Mouse (Mus musculus): ENCODE results near the gene Gstt4.

Gstt4 gene

GRCm38 (mm10) chr10:75837248-75837759 lies 15.0 kb upstream of the Gstt4 start, which contains the start of gene Gstt2:
Gene Gstt2 (minus strand): TSS chr10:75837424.
- in situ Hi-C loops (cut with MboI, MseI): no loop called here

DNA sequence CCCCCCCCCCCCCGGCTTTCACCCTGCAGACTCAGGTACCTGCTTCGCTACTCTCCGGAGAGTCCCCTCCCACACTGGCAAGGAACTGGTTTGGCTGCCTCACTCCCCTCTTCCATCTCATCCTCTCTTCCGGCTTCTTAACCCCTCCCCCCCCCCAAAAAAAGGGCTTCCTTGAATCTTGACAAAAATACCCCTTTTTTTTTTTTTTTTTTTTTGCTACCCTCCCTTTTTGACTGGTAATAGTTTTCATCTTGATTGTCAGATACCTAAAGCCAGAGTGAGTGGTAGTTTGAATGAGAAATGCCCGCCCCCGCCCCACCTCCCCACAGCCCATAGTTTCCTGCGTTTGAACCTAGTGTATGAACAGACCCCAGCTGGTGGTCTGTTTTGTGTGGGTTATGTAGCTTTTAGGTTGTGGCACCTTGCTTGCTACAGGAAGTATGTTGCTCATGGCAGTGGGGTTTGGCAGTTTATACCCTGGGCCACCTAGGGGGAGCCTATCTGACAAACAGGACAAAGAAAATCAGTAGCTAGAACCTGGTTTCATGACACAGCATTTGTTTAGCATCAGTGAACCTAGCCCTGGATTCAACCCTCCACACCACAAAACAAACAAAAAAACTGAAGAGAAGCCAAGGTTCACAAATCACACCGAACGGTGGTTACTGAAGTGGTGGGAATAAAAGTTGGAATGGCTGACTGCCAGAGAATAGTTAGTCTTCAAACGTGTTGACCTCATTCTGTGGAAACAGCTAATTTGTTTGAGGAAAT lies 13.6 kb upstream of the Gstt4 start:
- in situ Hi-C loops (cut with MboI, MseI): no loop called here

DNA sequence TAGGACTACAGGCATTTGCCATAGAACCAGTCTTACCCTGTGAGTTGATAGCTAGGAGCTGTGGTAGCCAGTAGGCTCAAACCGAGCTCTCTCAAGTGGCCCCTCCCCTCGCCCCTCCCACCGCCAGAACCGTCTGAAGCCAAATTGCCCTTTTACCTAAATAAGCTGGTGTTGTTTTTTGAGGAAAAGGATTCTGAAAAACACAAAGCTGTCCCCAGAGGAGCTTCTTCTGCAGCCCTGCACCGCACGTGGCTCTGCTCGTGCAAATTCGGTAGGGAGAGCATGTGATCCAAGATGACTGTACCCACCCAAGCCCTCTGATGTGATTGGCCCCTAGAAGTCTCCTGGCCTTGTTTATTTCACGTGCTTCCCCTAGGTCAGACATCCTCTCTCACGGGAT lies 13.0 kb upstream of the Gstt4 start:
- in situ Hi-C loops (cut with MboI, MseI): no loop called here

DNA sequence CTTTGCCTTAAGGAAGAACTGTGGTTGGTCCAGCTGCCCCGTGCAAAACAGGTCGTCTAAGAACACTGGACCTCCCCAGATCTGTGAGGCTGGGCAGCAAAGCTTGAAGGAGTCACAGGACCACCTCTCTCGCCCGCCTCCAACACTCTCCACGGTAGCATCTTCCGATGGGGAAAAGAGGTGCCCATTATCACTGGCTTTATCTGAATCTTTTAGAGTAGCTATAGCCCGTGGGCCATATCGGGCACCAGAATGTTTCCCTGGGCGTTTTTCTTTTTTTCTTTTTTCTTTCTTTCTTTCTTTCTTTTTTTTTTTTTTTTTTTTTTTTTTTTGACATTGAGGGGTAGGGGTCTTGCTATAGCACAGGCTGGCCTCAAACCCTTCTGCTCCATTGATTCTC lies 12.4 kb upstream of the Gstt4 start:
- in situ Hi-C loops (cut with MboI, MseI): no loop called here

DNA sequence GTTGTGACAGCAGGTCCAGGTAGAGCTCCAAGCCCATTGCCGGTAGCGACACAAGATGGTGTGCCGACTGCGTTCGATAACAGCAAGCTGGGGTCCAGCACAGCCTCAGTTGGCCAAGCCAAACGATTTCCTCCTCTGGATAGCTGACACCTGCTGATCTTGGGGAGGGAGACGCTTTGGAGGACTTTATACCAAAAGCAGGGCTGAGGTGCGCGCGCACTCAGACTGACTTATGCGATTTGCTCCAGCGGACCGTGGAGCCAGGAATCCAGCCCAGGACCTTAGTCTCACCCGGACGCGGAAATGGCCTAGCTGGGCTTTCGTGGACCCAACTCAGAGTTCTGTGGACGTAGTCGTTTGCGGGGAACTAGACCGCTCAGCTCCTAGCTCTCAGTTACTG lies 11.9 kb upstream of the Gstt4 start:
- in situ Hi-C loops (cut with MboI, MseI): no loop called here

DNA sequence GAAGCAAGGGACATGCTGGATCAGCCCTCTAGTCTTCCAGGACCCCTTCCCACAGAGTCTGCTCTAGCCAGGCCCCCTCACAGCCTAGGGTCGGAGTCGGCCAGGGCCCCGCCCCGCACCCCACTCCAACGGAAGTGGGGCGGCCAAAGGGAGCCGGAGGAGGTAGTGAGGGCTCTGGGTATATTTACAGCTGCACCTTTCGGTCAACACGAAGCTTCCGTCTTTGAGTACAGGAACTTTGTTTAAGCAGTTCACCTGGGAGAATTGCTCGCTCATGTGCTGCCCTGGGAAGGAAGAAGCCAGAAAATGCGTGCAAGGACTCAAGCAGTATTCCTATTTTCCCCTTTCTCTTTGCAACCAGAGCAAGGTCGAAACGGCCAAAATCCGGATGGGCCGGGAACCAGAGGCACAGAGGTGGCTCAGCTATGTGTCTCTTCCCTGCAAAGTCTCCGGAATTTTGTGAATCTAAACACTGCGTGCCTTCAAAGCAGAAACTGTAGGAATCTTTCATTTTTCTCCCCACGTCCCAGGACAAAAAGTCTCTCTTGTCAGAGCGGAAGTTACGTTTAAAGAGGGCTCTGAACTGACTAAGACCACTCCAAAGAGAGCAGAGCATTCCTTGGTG lies 11.2 kb upstream of the Gstt4 start:
- in situ Hi-C loops (cut with MboI, MseI): no loop called here

- in situ Hi-C loops (cut with MboI, MseI): no loop called here
Measured at GRCm38 (mm10) chr10:75832272-75832895, 10.0 kb upstream of the Gstt4 start.

DNA sequence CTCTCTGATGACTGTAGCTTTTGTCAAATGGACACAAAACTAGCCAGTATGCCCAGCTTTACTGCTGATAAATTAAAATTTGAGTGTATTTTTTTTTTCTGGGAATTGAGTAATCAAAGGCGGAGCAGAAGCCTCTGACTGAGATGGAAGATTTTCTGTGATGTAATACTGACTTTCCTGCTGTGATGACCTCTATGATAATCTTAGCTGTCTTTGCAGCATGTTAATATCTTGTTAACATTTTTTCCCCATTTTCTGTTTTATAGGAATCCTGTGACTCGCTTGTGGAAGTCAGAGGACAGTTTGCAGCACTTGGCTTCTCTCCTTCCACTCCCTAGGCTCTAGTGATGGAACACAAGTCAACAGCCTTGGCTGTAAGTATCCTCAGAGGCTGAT lies 7.9 kb upstream of the Gstt4 start:
- in situ Hi-C loops (cut with MboI, MseI): no loop called here

- in situ Hi-C loops (cut with MboI, MseI): loop anchor here (5.0 kb wide), 1 partner anchor 47 kb away; the partner anchor contains the start of genes Gm20441 and Gstt3
Measured at GRCm38 (mm10) chr10:75829529-75830274, 7.4 kb upstream of the Gstt4 start.

DNA sequence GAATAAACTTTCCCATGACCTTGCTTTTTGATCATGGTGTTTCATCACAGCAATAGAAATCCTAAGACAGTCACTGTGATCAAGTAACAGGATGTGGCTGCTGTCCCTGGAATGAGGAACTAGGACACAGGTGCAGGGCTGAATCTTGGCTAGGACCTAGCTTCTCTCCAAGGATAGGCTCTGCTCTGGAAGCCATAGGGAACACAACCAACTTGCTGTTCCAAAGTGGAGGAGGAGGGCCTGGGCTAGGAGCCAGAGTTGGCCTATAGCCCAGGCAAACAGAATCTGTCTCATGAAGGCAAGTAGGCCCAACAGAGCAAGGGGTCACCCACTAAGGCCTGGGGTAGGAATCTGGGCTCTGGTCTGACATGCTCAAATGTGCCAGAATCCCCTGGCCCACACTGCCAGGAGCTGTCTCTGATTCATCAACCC lies 6.2 kb upstream of the Gstt4 start:
- in situ Hi-C loops (cut with MboI, MseI): loop anchor here (5.0 kb wide), 1 partner anchor 46 kb away; the partner anchor contains the start of genes Gm20441 and Gstt3

DNA sequence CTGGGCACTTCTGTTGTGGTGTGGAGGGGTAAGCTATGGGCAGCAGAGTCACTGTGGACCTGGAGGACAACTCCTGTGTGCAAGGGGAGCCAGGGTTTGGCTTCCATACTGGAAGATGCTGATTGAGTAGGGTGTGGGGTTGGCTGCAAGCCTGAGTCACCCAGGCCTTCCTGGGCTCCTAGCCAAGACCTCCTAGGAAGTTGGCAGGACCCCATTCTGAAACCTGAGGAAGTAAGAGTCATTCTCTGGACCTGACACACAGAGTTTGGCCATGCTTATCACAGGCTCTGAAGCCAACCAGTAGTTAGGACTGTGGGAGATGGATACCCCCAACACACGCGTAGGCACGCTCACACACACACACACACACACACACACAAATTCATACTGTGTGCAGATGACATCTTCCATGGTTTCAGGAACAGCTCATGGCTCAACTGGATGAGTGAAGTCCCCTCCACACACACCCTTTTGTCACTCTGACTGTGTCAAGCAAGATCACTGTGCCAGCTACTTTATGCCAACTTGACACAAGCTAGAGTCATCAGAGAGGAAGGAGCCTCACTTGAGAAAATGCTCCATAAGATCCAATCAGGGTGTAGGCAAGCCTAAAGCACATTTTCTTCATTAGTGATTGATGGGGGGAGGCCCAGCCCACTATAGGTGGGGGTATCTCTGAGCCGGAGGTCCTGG lies 5.5 kb upstream of the Gstt4 start:
- in situ Hi-C loops (cut with MboI, MseI): loop anchor here (5.0 kb wide), 1 partner anchor 46 kb away; the partner anchor contains the start of genes Gm20441 and Gstt3

GRCm38 (mm10) chr10:75824530-75824929 lies 2.2 kb upstream of the Gstt4 start:
- in situ Hi-C loops (cut with MboI, MseI): no loop called here

DNA sequence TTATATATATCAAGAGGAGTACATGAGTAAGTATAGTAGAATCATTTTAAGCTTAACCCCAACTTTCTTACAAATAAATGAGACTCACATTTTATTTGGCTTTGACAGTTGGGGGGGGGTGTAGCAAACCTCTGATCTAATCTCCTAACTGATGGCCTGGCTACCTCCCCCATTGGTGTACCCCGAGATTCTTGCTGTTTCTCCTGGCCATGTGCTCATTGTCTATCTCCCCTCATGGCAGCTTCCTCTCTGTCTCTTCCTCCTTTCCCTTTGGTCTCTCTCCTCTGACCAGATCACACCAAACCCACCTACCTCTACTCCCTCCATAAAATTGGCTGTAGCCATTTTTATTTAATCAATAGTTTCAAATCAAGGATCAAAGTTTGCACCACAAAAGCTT lies 1.4 kb upstream of the Gstt4 start:
- in situ Hi-C loops (cut with MboI, MseI): no loop called here

DNA sequence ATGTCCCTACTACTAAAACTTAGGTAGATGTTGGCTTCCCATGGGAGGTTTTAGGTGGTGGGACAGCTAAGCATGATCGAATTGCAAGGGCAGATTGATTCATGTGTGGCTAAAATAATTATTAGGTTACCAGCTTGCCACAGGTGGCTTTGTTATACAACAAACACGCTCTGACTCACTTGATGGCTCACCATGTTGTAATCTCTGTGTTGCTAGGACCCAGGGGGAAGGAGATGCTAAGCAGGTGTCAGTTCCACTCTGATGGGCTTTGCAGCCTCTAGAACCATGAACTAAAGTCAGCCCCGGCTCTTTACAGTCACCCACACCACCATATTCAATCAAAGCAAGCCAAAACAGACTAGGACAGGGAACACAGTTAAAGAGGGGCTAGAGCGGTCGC lies 2.5 kb downstream of the Gstt4 start:
- in situ Hi-C loops (cut with MboI, MseI): no loop called here

- in situ Hi-C loops (cut with MboI, MseI): no loop called here
Measured at GRCm38 (mm10) chr10:75818641-75819040, 3.7 kb downstream of the Gstt4 start.

DNA sequence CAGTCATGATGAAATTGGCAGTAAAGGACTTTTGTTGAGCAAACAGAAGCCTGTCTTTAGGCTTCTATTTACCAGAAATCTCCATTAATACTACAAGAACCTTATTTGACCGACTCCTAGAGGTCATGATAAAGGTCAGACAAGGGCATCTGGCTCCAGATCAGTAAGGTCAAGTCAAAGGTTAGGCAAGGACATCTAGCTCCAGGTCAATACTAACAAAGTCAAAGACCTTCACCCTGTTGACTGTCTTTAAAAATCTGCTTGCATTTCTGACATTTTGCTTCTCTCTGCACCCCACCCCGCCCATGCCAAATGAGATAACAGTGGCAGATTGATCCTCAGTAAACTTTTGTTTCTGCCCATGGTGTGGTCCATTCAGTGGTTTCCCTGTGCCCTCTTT lies 18.1 kb downstream of the Gstt4 start:
- in situ Hi-C loops (cut with MboI, MseI): no loop called here

GRCm38 (mm10) chr10:75798176-75798696 lies 24.1 kb downstream of the Gstt4 start, which contains the start of gene Gstt1:
Gene Gstt1 (minus strand): TSS chr10:75798584.
- in situ Hi-C loops (cut with MboI, MseI): no loop called here

GRCm38 (mm10) chr10:75797619-75798175 lies 24.6 kb downstream of the Gstt4 start:
- in situ Hi-C loops (cut with MboI, MseI): no loop called here

GRCm38 (mm10) chr10:75796731-75797516 lies 25.4 kb downstream of the Gstt4 start:
- in situ Hi-C loops (cut with MboI, MseI): no loop called here

DNA sequence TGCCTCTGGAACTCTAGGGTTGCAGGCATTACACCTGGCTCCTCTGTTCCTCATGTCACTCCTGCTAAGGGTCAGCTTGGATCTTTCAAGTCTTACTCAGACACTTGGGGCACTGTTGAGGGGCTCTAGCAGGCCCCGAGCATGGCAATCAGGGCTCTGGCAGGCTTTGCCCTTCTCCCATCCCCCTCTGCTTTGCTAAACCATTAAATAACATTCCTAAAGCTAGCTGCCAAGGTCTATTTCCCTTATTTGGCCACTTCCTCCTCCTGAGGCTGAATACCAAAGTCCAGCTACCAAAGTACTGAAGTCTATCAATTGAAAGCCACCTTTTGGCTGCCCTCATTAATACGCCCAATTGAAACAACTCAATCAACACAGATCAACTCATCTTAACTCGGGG lies 27.5 kb downstream of the Gstt4 start:
- in situ Hi-C loops (cut with MboI, MseI): no loop called here

All from T-helper 2 cell (primary cell).